Mouse (Mus musculus) splenic B cell, adult 2 months (primary cell): Measurements from ENCODE around the gene Lgi2.

Experiments
- DNase-seq: peaks from one replicate; pipeline ENCODE4 v3.0.0-alpha.2; 2011; ENCODE audit warnings: low read depth, low spot score
- H3K27me3 ChIP-seq: 2 replicates; pipeline ENCODE4 v1.6.1; 2012; ENCODE audit warnings: mild to moderate bottlenecking, low read length, moderate library complexity, mixed read lengths; ENCODE audit not compliant: control insufficient read depth, poor library complexity, insufficient read depth, severe bottlenecking
- H3K36me3 ChIP-seq: 2 replicates; pipeline ENCODE4 v1.6.1; 2012; ENCODE audit warnings: mild to moderate bottlenecking, low read length, moderate library complexity, mixed read lengths; ENCODE audit not compliant: control insufficient read depth, poor library complexity, insufficient read depth, severe bottlenecking

The Lgi2 gene

DNA sequence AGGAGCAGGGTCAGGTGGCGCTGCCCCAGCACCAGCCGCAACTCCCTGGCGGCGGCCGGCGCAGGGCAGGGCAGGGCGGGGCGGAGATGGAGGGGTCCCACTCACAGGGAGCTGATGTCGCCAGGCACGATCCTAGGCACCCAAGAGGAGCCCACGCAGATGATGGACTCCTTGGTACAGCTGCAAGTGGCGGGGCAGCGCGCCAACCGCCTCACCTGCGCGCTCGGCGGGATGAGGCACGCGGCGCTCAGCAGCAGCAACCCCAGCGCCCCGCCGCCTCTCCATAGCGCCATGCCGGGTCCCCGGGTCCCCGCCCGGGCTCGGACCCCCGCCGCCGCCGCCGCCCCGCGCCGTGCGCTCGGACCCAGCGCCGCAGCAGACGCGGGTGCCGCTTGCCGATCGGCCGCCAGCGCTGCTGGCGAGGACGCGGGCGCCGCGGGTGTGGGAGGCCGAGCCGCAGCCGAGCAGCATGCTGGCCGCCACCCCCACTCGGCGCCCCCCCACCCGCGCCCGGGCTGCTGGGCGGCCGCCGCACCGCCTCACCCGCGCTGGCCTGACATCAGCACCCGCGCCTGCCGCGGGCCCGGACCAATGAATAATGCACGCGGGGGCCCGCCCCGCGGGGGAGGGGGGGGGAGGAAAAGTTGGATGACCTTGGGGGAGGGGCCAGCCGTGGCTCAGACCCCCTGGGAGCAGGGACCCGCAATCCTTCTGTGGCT, at the start of gene Lgi2:
Gene Lgi2, minus strand, starts transcription at position 650 of the 719 bp plus-strand sequence.
- no peak for DNase-seq
- H3K36me3 ChIP-seq: no peaks in the 10 kb centered on the region

DNA sequence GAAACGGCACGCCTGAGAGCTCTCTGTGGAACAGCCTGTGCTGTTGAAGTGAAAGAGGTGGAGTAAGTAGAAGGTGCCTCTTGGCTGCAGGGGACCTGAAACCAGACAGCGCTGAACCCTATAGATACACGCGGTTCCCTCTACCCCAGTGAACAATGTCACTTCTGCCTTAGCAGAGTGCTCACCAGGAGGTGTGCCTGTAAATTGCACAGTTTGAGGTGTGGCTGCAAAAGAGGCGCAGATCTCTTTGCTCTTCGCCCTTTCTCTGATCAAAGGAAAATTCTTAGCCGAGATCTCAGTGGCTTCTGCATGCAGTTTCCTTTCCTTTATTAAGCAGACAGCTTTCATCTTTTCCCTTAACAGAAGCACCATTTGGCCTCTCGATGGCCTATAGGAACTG, 49.2 kb upstream of the Lgi2 start:
- DNase-seq: no peak
- H3K27me3 ChIP-seq: no peaks in the 10 kb centered on the region
- no peaks in the 10 kb centered on the region for H3K36me3 ChIP-seq

More for the DNA sequence above, at the start of gene Lgi2:
- no peaks in the 10 kb centered on the region for H3K27me3 ChIP-seq

DNA sequence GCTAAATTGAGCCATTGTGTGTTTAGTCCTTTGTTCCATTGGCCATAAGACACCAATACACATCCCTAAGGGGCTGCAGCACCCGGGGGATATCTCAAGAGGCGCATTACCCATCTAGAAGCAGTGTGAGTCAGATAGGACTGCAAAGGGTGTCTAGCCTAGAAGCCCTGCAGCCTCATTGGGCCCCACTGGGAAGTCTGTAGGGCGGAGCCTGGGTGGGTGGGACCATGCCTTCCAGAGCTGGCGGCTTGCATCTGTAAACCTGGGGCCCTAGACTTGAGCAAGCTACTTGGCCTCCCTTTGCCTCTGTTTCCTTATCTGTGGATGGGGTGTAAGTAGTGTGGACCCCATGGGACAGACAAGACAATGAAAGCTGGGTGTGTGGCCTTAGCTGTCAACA, 48.4 kb upstream of the Lgi2 start:
- DNase-seq: no peak
- H3K27me3 ChIP-seq: no peaks in the 10 kb centered on the region
- H3K36me3 ChIP-seq: no peaks in the 10 kb centered on the region; the same call in 1 of the 2 replicates

DNA sequence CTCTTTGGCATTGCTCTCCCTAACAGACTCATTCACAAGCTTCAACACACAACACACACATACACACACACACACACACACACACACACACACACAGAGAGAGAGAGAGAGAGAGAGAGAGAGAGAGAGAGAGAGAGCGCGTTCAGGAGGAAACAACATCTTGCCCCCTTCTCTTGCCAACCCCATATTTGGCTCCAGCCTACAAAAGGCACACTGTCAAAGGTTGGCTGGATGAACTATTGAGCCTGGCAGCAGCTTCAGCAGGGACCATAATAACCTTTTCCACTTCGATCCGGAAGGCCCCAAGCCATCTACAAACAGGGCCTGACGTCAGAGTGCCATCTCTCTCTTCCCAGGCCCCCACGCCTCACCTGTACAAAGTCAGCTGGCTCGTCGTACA, 46.5 kb upstream of the Lgi2 start:
- no peaks in the 10 kb centered on the region; the same call in 1 of the 2 replicates for H3K36me3 ChIP-seq
- no peak for DNase-seq

DNA sequence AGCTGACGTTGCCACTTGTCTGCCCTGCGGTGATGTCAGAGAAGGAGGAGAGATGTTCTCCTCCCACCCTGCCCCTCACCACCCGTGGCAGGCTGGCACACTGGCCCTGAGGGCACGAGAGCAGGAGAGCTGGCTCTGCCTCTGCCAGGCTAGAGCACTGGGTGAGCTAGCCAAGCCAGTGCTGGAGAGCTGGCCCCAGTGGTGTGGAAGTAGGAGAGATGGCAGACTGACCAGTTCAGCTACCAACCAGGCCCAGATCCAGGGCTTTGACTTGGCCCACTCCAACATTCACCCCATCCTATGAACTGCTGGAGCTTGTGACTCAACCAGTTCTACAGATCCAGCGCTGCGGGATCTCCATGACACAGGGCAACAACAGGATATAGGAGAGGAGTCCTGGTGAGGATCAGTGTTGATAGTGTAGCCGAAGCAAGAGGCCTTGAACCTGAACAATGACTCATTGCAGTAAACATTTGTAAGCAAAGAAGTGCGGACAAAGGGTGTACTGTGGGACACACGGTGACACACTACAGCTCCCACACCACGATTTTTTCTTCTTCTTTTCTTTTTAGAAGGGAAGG, 45.1 kb upstream of the Lgi2 start:
- Histone ChIP-seq H3K36me3 (no peaks in the 10 kb centered on the region; the same call in 1 of the 2 replicates), H3K27me3 (no peaks in the 10 kb centered on the region)
- no peak for DNase-seq

More for the DNA sequence above, 46.5 kb upstream of the Lgi2 start:
- H3K27me3 ChIP-seq: no peaks in the 10 kb centered on the region

DNA sequence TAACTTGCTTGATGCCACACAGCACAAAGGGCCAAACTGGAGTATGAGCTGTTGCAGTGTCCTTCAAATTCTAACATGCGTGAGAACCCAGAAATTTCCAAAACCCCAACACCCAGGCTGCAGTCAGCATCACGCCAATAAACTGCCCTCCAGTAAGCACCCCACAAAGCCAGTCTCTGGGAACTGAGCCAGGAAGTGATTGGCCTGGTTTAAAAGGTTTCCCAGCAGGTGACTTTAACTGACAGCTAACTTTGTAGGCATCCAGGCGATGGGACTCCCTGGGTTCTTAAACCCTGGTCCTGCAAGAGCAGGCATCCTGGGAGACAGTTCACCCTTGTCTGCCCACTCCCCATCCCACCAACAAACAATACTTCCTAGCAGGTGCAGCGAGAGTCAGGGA, 44.0 kb upstream of the Lgi2 start:
- H3K27me3 ChIP-seq: no peaks in the 10 kb centered on the region
- DNase-seq: no peak
- H3K36me3 ChIP-seq: no peaks in the 10 kb centered on the region; the same call in 1 of the 2 replicates

DNA sequence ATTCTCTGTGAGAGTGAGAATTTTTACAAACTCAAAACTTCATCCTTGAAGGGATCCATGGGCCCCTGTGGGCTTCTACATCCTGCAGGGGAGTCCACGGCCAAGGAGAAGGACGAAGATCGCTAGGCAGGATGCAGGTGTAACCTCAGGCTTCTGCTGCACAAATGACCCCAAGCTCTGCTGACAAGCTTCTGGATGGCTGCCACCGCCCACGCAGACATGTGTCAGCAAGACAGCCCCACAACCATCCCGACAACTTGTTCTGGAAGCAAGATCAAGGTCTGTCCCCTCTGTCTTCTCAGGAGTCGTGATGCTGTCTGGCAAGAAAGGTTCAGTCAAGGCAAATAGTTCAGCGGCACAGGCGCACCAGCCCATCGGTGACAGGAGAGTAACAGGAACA, 43.4 kb upstream of the Lgi2 start:
- no peak for DNase-seq
- no peaks in the 10 kb centered on the region; the same call in 1 of the 2 replicates for H3K36me3 ChIP-seq
- no peaks in the 10 kb centered on the region for H3K27me3 ChIP-seq

DNA sequence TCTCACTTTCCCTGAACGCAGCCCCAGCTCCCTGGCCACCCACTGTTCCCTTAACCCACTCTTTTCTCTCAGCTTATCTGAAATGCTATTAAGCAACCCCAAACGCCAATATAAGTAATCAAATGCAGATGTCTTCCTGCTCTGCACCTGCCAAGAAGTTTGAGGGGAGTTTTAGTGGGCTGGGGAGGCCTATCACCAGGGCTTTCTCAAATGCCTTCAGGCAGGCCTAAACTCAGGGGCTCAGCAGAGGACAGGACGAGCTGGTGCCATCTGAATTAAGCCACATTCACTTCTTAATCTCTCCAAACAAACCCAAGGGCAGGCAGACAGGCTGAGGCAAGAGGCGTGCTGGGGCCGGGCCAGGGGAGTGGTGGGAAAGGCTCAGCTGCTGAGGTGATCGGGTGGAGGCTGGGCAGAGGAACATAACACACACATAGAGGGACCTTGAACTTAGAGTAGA, 38.4 kb upstream of the Lgi2 start:
- no peak for DNase-seq
- Histone ChIP-seq H3K27me3 (no peaks in the 10 kb centered on the region), H3K36me3 (no peaks in the 10 kb centered on the region)

DNA sequence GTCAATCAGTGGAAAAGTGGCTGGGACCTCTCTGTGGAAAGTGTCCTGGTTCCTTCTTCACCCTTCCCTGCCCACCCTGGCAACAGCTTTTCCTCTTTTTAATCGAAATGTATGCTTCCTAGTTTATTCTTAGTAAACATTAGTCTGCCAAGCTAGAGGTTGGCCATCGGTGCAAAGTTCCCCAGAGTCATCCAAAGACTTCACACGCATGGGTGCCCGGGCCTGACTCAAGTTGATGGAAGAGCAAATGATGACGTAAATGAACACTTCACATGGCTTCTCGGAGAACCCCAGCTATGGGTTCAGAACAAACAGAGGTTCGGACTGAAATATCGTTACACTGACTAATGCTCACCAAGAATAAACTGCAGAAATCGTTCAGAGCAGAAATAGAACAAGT, 24.4 kb upstream of the Lgi2 start:
- H3K36me3 ChIP-seq: no peaks in the 10 kb centered on the region
- no peaks in the 10 kb centered on the region for H3K27me3 ChIP-seq
- no peak for DNase-seq

DNA sequence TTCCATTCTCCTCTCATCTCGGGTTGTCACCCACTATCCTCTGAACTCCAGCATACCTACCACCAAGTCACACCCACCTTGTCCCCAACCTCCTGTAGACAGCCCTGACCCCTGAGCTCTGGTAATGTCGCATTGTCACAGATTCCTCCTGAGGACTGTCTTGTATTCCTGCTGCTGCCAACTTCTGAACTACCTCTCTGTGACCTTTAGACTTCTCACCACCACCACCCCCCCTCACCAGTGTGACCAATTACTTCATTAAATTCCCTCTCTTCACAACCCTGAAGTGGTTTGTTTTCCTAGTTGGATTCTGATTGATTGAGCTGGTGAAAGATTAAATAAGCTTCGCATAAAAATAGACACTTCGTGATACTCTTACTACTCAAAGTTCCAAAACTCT, 22.4 kb upstream of the Lgi2 start:
- DNase-seq: no peak
- no peaks in the 10 kb centered on the region for H3K27me3 ChIP-seq
- no peaks in the 10 kb centered on the region for H3K36me3 ChIP-seq

DNA sequence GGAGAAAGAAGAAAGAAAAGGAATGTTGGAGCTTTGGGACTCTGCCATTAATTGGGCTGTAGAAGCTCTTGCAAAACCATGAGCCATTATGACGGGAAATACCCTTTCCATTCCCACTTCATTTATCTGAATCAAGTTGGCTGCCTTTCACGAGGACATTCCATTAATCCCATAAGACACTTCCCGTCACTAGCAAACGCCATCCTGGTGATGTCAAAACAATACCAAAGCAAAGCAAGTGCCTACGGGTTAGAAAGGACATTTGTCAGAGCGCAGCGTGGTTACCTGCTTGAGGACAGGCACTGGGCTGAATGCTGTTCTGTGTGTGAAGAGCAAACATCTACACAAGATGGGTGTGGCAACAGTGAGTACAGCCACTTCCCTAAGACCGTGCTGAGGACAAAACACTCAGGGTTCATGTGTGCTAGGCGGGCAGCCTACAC, 21.1 kb upstream of the Lgi2 start:
- DNase-seq: no peak
- Histone ChIP-seq H3K36me3 (no peaks in the 10 kb centered on the region), H3K27me3 (no peaks in the 10 kb centered on the region)

DNA sequence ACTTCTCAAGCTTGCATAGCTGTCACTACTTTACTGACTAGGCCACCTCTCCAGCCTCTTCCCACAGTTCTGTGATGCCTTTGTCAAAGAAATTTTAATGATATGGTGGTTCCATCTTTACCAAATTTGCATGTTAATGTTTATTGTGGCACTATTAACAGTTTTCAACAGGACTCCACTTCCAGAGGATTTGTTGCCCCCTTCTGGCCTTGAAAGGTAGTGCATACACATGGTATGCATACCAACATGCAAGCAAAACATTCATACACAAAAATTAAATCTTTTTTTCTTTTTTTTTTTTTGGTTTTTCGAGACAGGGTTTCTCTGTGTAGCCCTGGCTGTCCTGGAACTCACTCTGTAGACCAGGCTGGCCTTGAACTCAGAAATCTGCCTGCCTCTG, 6.3 kb upstream of the Lgi2 start:
- H3K27me3 ChIP-seq: no peaks in the 10 kb centered on the region
- DNase-seq: no peak
- H3K36me3 ChIP-seq: no peaks in the 10 kb centered on the region

DNA sequence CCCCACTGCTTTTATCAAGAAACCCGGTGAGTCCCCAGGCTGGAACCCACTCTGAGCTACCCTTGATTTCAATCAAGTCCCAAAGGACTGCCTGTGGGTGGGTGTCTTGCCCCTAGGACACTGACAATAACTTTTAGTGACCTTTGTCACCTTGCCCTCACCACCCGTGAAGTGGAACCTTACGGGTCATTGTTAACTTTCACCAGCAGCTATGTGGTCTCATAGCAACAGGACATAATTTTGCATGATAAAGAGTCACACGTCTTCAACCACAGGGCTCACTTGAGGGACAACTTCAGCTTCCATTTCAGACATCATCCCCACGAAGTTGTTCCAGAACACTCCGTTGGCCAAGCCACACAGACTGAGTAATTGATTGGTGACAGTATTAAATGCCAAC, 4.5 kb upstream of the Lgi2 start:
- no peak for DNase-seq
- Histone ChIP-seq H3K27me3 (no peaks in the 10 kb centered on the region), H3K36me3 (no peaks in the 10 kb centered on the region)

DNA sequence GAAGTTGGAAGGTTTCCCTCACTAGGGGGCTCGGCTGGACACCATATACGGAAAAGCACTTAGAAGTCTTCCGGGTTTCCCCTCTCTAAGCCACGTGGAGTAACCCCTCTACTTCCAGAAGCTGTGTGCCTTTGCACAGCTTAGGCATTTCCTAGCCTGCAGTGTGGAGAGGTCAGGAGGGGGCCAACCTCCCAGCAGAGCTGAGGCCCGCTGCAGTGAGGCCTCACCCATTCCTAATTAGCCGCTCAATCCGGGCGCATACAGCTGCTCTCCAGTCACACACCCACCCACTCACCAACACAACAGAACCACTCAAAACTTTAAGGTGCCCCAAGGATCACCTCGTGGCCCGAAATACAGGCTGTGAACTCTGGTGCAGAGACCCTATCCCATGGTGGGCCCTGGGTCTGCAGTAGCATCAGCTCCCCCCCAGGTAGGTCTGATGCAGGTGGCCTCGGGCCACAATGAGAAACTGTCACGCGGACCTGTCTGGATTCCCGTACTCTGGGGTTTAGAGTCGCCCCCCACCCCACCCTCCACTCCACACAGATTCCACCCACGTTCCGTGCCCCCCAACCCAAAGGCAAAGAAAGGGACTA, 949 bp downstream of the Lgi2 start:
- no peaks in the 10 kb centered on the region for H3K27me3 ChIP-seq
- no peak for DNase-seq
- H3K36me3 ChIP-seq: no peaks in the 10 kb centered on the region

DNA sequence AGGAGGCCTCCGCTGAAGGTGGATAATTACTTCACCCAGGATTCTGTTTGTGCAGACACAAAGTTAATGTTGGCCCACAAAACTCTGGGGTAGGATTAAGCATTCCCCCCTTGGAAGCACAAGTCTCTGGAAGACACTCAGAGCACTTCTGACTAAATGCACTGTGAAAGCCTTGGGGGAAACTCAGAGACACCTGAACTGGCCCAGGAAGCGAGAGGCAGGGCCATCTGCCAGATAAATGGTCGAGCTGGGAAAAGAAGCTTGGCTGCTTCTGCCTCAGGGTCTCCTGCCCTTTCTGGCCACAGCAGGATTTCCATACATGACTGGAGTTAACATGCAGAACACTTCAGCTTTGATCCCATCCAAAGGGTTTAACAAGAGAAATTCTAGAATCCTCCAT, 1.9 kb downstream of the Lgi2 start:
- H3K36me3 ChIP-seq: no peaks in the 10 kb centered on the region
- no peaks in the 10 kb centered on the region for H3K27me3 ChIP-seq
- no peak for DNase-seq
